Mouse (Mus musculus) adrenal gland, postnatal 36 days (tissue): Measurements from ENCODE around the gene Ctso. TPM values are rescaled to one million over a fixed set of nuclear protein-coding genes. Genes with fewer than 3 reads are reported as not detected.

Source experiments
- DNase-seq, 2 experiments: peaks; one replicate each; pipeline ENCODE4 v3.0.0; 2021; ENCODE audit warnings: mixed read lengths in 1 of 2
- total RNA-seq, 2 experiments: library from RNA; stranded (reverse); gene quantifications; 2 replicates each; pipeline ENCODE4 v1.2.3; 2021

Gene Ctso
- total RNA-seq, 2 experiments from 2014 or later: 34.5 to 68.4 TPM

DNA sequence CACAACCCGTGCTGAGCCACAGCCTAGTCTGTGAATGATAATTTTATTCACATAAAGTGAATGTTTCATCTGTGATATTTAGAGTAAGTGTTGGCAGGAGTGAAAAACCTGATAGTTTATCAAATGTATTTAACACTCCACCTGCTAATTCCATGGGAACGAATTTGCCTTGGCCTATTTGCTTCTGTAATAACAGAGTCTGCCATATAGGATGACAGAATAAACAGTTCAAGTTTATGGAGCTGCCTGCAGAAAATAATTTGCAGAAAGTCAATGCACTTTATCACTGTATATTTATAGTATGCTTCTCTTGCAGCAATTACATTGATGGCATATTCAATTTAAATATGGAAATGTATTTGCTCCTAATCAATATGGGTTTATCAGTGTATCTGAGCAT lies 19.4 kb downstream of the Ctso start:
- no peak for DNase-seq

GRCm38 (mm10) chr3:81957484-81957883 lies 25.1 kb downstream of the Ctso start:
- DNase-seq: no peak

GRCm38 (mm10) chr3:81961336-81961735 lies 28.9 kb downstream of the Ctso start:
- DNase-seq: no peak

- no peak for DNase-seq
Observed at GRCm38 (mm10) chr3:81963768-81964167, 31.4 kb downstream of the Ctso start.

DNA sequence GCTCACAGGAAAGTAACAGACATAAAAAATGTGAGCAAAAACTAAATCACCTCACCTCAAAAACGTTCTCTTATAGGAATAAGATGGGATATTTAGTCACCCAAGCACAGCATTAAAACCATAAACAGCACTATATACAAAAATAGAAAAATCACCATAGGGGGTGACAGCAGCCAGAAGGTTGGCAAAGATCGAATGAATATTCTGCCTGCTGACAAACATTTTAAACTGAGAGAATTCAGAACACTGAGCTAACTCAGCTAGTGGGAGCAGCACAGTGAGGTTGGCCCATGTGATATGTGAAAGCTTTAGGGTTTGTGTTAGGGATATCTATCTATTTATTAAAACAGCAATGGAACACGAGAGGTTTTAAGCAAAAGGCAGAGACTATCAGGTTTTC lies 32.2 kb downstream of the Ctso start:
- no peak for DNase-seq

DNA sequence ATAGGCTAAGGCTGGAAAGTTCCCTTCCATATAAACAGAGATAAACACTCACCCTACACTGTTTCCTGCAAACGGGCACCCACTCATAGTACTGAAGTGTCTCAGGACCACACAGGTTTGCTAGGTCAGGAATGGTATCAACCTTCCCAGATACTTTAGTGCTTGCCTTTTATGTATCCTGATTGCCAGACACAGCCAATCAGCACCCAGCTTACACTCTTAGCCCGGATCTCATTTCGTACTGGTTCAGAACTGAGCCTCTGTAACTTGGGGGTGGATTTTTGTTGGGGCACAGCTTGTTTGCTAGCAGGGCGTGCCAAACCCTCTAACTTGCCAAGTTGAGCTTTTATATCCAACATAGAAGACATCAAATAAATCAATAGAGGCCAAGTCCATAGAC lies 43.2 kb downstream of the Ctso start:
- no peak for DNase-seq

GRCm38 (mm10) chr3:81976102-81976501 lies 43.7 kb downstream of the Ctso start, which contains the start of gene Tdo2:
TSS of gene Tdo2 (minus strand) at chr3:81976202.
- no peak for DNase-seq

DNA sequence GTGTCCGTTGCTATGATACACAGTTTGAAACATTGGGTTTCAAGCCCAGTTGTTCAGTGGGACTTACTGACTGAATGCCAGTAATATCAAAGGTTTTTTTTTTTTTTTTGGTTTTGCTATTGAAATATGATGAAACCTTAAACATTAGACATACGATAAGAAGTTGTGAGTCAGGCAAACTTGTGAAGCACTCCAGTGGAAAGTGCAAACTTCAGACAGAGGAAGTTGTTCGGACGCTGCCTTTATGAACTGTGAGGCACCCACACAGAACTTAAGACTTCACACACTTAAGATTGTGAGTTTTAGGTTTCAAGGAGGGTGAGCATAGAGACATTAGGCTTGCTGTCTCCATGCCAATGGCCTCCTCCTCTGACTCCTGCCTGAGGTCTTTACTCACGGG lies 49.2 kb downstream of the Ctso start:
- no peak for DNase-seq

DNA sequence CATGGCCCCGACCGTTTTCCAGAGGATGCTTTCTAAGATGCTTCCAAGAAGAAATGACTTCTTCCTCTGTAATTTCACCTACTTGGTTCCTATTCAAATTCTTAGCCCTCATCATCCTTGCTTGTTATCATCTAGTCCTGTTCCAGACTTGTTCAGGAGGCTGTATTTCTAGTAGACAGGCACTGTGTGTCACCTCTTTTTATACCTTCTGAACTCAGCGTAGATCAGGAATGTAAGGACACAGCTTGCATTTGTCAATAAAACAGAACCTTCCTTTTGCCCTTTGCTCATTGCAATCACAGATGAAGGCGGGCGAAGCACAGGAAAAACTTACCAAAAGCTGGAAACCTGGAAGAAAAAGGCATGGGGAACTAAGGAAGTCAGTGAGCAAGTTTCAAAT lies 49.6 kb downstream of the Ctso start, which contains the start of gene Asic5:
TSS of gene Asic5 (plus strand) at position 301 of the 400 bp plus-strand sequence.
- DNase-seq: no peak

GRCm38 (mm10) chr3:81983120-81983895 lies 50.9 kb downstream of the Ctso start:
- peak; percentile 46 to 47 for DNase-seq

GRCm38 (mm10) chr3:81985100-81985499 lies 52.7 kb downstream of the Ctso start:
- no peak for DNase-seq

GRCm38 (mm10) chr3:81986103-81986502 lies 53.7 kb downstream of the Ctso start:
- no peak for DNase-seq

- DNase-seq: no peak
Observed at GRCm38 (mm10) chr3:81987628-81988027, 55.2 kb downstream of the Ctso start.

DNA sequence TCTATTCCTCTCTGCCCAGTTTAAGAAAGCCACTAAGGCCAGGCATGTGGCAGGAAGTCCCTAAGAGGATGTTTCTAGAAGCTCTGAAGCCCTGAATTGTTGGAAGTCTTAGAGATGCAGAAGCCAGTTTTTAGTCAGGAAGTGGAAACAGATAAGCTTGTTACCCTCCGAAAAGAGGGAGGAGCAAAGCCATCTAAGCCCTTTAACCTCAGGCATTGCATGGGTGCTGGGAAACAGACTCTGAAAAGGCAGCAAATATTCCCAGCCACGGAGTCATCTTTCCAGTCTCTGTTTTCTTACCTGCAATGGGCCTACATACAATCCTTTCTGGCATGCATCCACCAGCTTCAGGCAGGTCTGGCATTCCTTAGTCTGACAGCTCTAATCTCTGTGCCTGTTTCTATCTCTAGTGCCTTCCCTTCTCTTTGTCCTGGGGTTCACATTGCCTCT lies 57.3 kb downstream of the Ctso start:
- DNase-seq: no peak

GRCm38 (mm10) chr3:81990531-81990930 lies 58.1 kb downstream of the Ctso start:
- peak; percentile 23 to 57 for DNase-seq

- no peak for DNase-seq
Observed at GRCm38 (mm10) chr3:81995371-81995770, 63.0 kb downstream of the Ctso start.

- DNase-seq: peak in 1 of 2 experiments; percentile 22
Observed at GRCm38 (mm10) chr3:81995988-81996387, 63.6 kb downstream of the Ctso start.

Other genes with a start within 250 kb of the Ctso start
- gene Tdo2, start 43.6 kb downstream of the Ctso start, total RNA-seq: 1 to 10 TPM in 1 of 2 experiments, under 1 TPM in 1; 0.33 to 1.0 TPM
- not detected for gene Asic5, start 49.7 kb downstream of the Ctso start, total RNA-seq
- 1 to 10 TPM; 8.2 to 8.3 TPM for gene Gucy1b1, start 142.1 kb downstream of the Ctso start, total RNA-seq
- gene Gucy1a1, start 213.2 kb downstream of the Ctso start, total RNA-seq: 10 to 100 TPM; 20.7 to 22.7 TPM